Mouse (Mus musculus): ENCODE measurements around the gene Atp8a2. TPM values are rescaled to one million over a fixed set of nuclear protein-coding genes. Genes with fewer than 3 reads are reported as not detected.

Atp8a2 gene
- polyA plus RNA-seq, 1 experiment from 2014 or later, result 4.9 TPM

- peak overlapping the region; percentile 68 for H3K9ac ChIP-seq (ENCODE audit: low read length)
- peak overlapping the region; percentile 99 for H3K4me2 ChIP-seq (ENCODE audit: low read depth, low read length, severe bottlenecking)
- no peak; the same call in 1 of the 2 replicates for ATAC-seq (replicated peaks; ENCODE audit: low FRiP score)
- peaks cover 19% of the 10 kb centered on the region for H3K27me3 ChIP-seq (ENCODE audit: control insufficient read depth, insufficient read depth, low read length)
- H3K9me3 ChIP-seq (ENCODE audit: control insufficient read depth, low read length), result no peaks in the 10 kb centered on the region
- WGBS, result 30% methylated on average over 9 of the region's 9 CpGs
- H3K27ac ChIP-seq (ENCODE audit: low read depth, low read length), result no peak overlapping the region
- peak overlapping the region; percentile 70 for H3K4me3 ChIP-seq (ENCODE audit: low read depth, low read length)
- no peaks in the 10 kb centered on the region for H3K36me3 ChIP-seq (ENCODE audit: control insufficient read depth, insufficient read depth, low read length)
- H3K4me1 ChIP-seq (replicated peaks; ENCODE audit: control insufficient read depth, insufficient read depth, low read length), result peaks cover 7% of the 10 kb centered on the region; the same call in 1 of the 2 replicates
- DNase-seq (ENCODE audit: low spot score), result peak; percentile 51
Measured at GRCm38 (mm10) chr14:60176469-60176890, 20.5 kb downstream of the Atp8a2 start.

- no peak for ATAC-seq (replicated peaks; ENCODE audit: low FRiP score)
- no peak overlapping the region for H3K27ac ChIP-seq (ENCODE audit: low read depth, low read length)
- no peak overlapping the region for H3K4me3 ChIP-seq (ENCODE audit: low read depth, low read length)
- H3K9me3 ChIP-seq (ENCODE audit: control insufficient read depth, low read length), result no peaks in the 10 kb centered on the region
- H3K36me3 ChIP-seq (ENCODE audit: control insufficient read depth, insufficient read depth, low read length), result no peaks in the 10 kb centered on the region
- H3K4me1 ChIP-seq (replicated peaks; ENCODE audit: control insufficient read depth, insufficient read depth, low read length), result peaks cover 4% of the 10 kb centered on the region; the same call in 1 of the 2 replicates
- DNase-seq (ENCODE audit: low spot score), result no peak
- WGBS, result 66% methylated on average over 12 of the region's 12 CpGs
- no peak overlapping the region for H3K9ac ChIP-seq (ENCODE audit: low read length)
- peaks cover 12% of the 10 kb centered on the region for H3K27me3 ChIP-seq (ENCODE audit: control insufficient read depth, insufficient read depth, low read length)
- H3K4me2 ChIP-seq (ENCODE audit: low read depth, low read length, severe bottlenecking), result no peak overlapping the region
Measured at GRCm38 (mm10) chr14:60172286-60173055, 24.5 kb downstream of the Atp8a2 start.

- H3K27ac ChIP-seq (ENCODE audit: low read depth, low read length), result no peak overlapping the region
- WGBS, result 89% methylated on average over 16 of the region's 16 CpGs
- ATAC-seq (replicated peaks; ENCODE audit: low FRiP score), result no peak
Measured at GRCm38 (mm10) chr14:60170845-60171610, 26.0 kb downstream of the Atp8a2 start.

GRCm38 (mm10) chr14:60163367-60163766 lies 33.6 kb downstream of the Atp8a2 start:
- H3K36me3 ChIP-seq (ENCODE audit: control insufficient read depth, insufficient read depth, low read length), result no peaks in the 10 kb centered on the region
- H3K4me1 ChIP-seq (replicated peaks; ENCODE audit: control insufficient read depth, insufficient read depth, low read length), result no peaks in the 10 kb centered on the region
- H3K4me2 ChIP-seq (ENCODE audit: low read depth, low read length, severe bottlenecking), result no peak overlapping the region
- ATAC-seq (replicated peaks; ENCODE audit: low FRiP score), result no peak
- DNase-seq (ENCODE audit: low spot score), result no peak
- no peak overlapping the region for H3K9ac ChIP-seq (ENCODE audit: low read length)
- H3K4me3 ChIP-seq (ENCODE audit: low read depth, low read length), result no peak overlapping the region
- H3K27ac ChIP-seq (ENCODE audit: low read depth, low read length), result no peak overlapping the region
- H3K27me3 ChIP-seq (ENCODE audit: control insufficient read depth, insufficient read depth, low read length), result no peaks in the 10 kb centered on the region
- WGBS, result 88% methylated on average over 3 of the region's 3 CpGs
- no peaks in the 10 kb centered on the region for H3K9me3 ChIP-seq (ENCODE audit: control insufficient read depth, low read length)

More at GRCm38 (mm10) chr14:60170845-60171610, 26.0 kb downstream of the Atp8a2 start:
- Histone ChIP-seq H3K9ac (ENCODE audit: low read length) (no peak overlapping the region), H3K9me3 (ENCODE audit: control insufficient read depth, low read length) (no peaks in the 10 kb centered on the region), H3K27me3 (ENCODE audit: control insufficient read depth, insufficient read depth, low read length) (peaks cover 2% of the 10 kb centered on the region), H3K36me3 (ENCODE audit: control insufficient read depth, insufficient read depth, low read length) (no peaks in the 10 kb centered on the region), H3K4me1 (replicated peaks; ENCODE audit: control insufficient read depth, insufficient read depth, low read length) (no peaks in the 10 kb centered on the region), H3K4me2 (ENCODE audit: low read depth, low read length, severe bottlenecking) (no peak overlapping the region), H3K4me3 (ENCODE audit: low read depth, low read length) (no peak overlapping the region)
- no peak for DNase-seq (ENCODE audit: low spot score)

- no peak overlapping the region for H3K27ac ChIP-seq (ENCODE audit: low read depth, low read length)
Measured at GRCm38 (mm10) chr14:60152373-60152772, 44.6 kb downstream of the Atp8a2 start.

GRCm38 (mm10) chr14:60148893-60149292 lies 48.1 kb downstream of the Atp8a2 start:
- Histone ChIP-seq H3K27ac (ENCODE audit: low read depth, low read length) (no peak overlapping the region), H3K4me3 (ENCODE audit: low read depth, low read length) (no peak overlapping the region), H3K4me2 (ENCODE audit: low read depth, low read length, severe bottlenecking) (no peak overlapping the region), H3K9me3 (ENCODE audit: control insufficient read depth, low read length) (no peaks in the 10 kb centered on the region), H3K36me3 (ENCODE audit: control insufficient read depth, insufficient read depth, low read length) (no peaks in the 10 kb centered on the region), H3K27me3 (ENCODE audit: control insufficient read depth, insufficient read depth, low read length) (no peaks in the 10 kb centered on the region), H3K4me1 (replicated peaks; ENCODE audit: control insufficient read depth, insufficient read depth, low read length) (no peaks in the 10 kb centered on the region), H3K9ac (ENCODE audit: low read length) (no peak overlapping the region)
- 51% methylated on average over 3 of the region's 3 CpGs for whole genome bisulfite sequencing
- ATAC-seq (replicated peaks; ENCODE audit: low FRiP score), result no peak
- no peak for DNase-seq (ENCODE audit: low spot score)

More at GRCm38 (mm10) chr14:60152373-60152772, 44.6 kb downstream of the Atp8a2 start:
- H3K9ac ChIP-seq (ENCODE audit: low read length), result no peak overlapping the region
- no peak overlapping the region for H3K4me3 ChIP-seq (ENCODE audit: low read depth, low read length)
- 89% methylated on average over 11 of the region's 11 CpGs for WGBS
- no peaks in the 10 kb centered on the region for H3K4me1 ChIP-seq (replicated peaks; ENCODE audit: control insufficient read depth, insufficient read depth, low read length)
- no peak for ATAC-seq (replicated peaks; ENCODE audit: low FRiP score)
- H3K9me3 ChIP-seq (ENCODE audit: control insufficient read depth, low read length), result no peaks in the 10 kb centered on the region
- no peaks in the 10 kb centered on the region for H3K36me3 ChIP-seq (ENCODE audit: control insufficient read depth, insufficient read depth, low read length)
- H3K27me3 ChIP-seq (ENCODE audit: control insufficient read depth, insufficient read depth, low read length), result no peaks in the 10 kb centered on the region
- no peak overlapping the region for H3K4me2 ChIP-seq (ENCODE audit: low read depth, low read length, severe bottlenecking)
- no peak for DNase-seq (ENCODE audit: low spot score)

GRCm38 (mm10) chr14:60143234-60143633 lies 53.7 kb downstream of the Atp8a2 start:
- 88% methylated on average over 10 of the region's 10 CpGs for WGBS
- H3K4me3 ChIP-seq (ENCODE audit: low read depth, low read length), result no peak overlapping the region
- H3K27ac ChIP-seq (ENCODE audit: low read depth, low read length), result no peak overlapping the region
- no peaks in the 10 kb centered on the region for H3K9me3 ChIP-seq (ENCODE audit: control insufficient read depth, low read length)
- DNase-seq (ENCODE audit: low spot score) (peak; percentile 22), ATAC-seq (replicated peaks; ENCODE audit: low FRiP score) (no peak)
- H3K9ac ChIP-seq (ENCODE audit: low read length), result no peak overlapping the region
- no peaks in the 10 kb centered on the region for H3K4me1 ChIP-seq (replicated peaks; ENCODE audit: control insufficient read depth, insufficient read depth, low read length)
- no peaks in the 10 kb centered on the region for H3K27me3 ChIP-seq (ENCODE audit: control insufficient read depth, insufficient read depth, low read length)
- H3K36me3 ChIP-seq (ENCODE audit: control insufficient read depth, insufficient read depth, low read length), result no peaks in the 10 kb centered on the region
- no peak overlapping the region for H3K4me2 ChIP-seq (ENCODE audit: low read depth, low read length, severe bottlenecking)

- ATAC-seq (replicated peaks; ENCODE audit: low FRiP score) (no peak), DNase-seq (ENCODE audit: low spot score) (peak; percentile 31)
- Histone ChIP-seq H3K4me1 (replicated peaks; ENCODE audit: control insufficient read depth, insufficient read depth, low read length) (no peaks in the 10 kb centered on the region), H3K4me3 (ENCODE audit: low read depth, low read length) (no peak overlapping the region), H3K27ac (ENCODE audit: low read depth, low read length) (no peak overlapping the region), H3K36me3 (ENCODE audit: control insufficient read depth, insufficient read depth, low read length) (no peaks in the 10 kb centered on the region), H3K9ac (ENCODE audit: low read length) (no peak overlapping the region), H3K4me2 (ENCODE audit: low read depth, low read length, severe bottlenecking) (no peak overlapping the region), H3K9me3 (ENCODE audit: control insufficient read depth, low read length) (no peaks in the 10 kb centered on the region), H3K27me3 (ENCODE audit: control insufficient read depth, insufficient read depth, low read length) (no peaks in the 10 kb centered on the region)
- WGBS, result 92% methylated on average over 3 of the region's 4 CpGs
Measured at GRCm38 (mm10) chr14:60138339-60138738, 58.6 kb downstream of the Atp8a2 start.

Data from forebrain, embryonic 11.5 days (tissue).